Mouse (Mus musculus): ENCODE measurements around the gene Csf2ra.
"Not testable (repeated sequence)": the region's sequence is repeated elsewhere in the genome, so short reads cannot be mapped to it uniquely, and the experiment has no call there.

The Csf2ra gene

DNA sequence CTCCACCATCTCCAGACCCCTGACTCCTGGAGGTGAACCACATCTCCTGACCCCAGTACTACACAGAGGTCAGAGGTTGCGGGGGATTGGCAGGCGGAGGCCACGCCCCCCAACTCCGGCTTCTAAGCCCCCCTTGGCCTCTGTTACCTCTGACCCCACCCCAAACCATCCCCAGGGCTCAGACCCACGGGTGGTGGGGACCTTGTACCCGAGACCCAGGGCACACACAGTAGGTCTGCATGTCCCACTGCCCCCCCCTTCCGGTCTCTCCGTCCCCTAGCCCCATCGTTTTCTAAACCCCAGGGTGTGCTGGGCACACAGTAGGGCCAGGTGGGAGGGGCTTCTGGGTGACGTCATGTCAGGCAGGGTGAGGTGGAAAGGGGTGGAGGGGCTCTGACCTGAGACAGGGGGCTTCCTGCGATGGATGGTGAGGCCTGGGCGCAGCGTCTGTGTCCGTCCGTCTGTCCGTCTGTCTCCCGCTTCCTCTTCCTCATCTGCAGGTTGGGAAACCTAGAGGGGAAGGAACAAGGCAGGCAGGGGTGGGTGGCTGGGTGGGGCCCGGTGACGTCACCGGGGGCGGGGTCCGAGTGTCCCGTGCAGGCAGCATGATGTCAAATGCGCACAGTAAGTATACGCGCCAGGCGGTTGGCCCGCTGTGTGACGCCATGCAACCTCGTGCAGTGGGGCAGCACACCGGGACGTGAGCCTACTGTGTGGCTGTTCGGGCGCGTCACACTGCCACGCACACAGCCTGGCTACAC lies at the start of gene Csf2ra:
Csf2ra (minus strand) TSS at position 489 of the 761 bp plus-strand sequence.
- no peak for DNase-seq (ENCODE audit: low read depth)

DNA sequence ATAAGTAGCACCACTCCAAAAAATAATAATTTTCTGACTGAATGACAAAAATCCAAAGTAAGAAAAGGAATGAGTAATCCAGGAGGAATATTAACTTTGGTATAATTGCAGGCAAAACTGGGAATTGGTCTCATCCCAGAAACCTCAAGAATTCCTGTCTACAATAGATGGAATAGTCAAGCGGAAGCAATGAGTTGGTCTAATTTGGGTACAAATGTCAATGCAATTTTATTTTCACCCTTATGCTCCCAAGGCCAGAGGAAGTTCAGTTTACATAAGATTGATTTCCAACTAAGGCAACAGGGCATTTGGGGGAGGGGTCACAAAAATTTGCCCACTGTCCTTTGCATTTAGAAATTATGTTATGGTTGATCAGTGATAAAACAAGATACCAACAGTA lies 47.2 kb upstream of the Csf2ra start:
- no peak for DNase-seq (ENCODE audit: low read depth)

DNA sequence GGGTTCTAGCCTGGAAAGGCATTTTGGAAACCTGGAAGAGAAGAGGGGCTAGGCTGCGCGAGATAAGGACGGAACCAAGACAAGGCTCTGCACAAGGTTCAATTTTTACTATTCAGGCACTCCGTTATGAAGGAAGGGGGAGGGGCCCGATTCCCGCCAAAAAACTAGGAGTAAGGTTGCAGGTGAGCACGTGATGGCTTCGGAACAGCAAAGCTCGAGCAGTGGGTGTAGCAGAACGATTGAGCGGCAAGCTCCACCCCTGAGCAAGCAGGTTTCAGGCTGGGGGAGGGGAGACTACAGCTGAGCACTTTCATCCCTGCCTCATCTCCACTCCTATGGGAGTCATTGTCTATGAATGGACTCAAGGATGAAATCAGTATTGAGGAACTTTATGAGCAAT lies 40.9 kb upstream of the Csf2ra start:
- DNase-seq (ENCODE audit: low read depth): not testable (repeated sequence)

DNA sequence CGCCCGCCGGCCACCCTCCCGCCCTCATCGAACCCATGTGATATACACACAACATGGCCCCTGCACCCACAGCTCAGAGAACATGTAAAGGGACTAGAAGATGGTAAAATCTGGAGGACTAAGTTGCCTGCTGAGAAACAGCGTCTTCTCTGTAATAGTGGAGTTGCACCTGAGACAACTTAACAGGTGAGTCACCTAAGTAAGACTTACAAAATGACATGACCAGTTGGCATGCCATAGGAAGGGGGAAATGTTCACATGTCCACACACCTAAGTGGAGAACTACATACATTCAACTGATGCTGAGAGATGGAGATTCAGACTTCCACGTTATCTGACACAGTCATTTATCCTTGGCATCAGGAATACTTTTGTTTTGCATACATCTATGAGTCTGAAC lies 38.9 kb upstream of the Csf2ra start:
- DNase-seq (ENCODE audit: low read depth): no peak

DNA sequence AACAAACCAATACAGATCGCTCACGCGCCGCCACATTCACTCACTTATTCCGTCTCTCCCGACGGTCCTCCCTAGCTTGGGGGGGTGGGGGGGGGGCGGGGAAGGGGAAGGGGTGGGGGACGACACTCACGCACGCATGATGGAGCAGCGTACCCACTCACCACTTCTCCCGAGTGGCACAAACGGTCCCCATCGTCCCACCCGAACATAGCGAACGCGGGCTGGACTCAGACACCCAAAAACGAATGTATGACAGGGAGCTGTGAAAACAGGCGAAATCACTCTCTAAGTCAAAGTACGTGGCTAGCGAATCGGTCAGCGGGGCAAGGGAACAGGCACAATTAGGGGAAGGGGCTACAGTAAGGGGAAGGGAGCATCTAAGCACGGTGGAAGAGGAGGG lies 38.4 kb upstream of the Csf2ra start:
- no peak for DNase-seq (ENCODE audit: low read depth)

DNA sequence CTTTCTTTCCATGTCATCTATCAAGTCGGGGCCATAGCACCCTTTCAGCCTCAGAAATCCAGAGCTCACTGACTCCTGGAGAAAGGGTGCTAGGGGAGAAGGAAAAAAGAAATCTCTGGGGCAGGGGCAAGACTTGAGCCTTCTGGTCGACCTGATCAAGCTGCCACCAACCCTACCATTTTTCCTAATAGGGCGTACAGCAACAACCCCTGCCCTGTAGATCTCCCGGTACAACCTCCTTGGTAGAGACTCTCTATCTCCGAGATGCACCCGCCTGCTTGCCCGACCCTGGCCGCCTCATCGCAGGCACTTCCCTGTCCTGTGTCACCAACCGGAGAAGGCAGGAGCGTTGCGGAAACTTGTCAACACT lies 38.0 kb upstream of the Csf2ra start:
- DNase-seq (ENCODE audit: low read depth): no peak

DNA sequence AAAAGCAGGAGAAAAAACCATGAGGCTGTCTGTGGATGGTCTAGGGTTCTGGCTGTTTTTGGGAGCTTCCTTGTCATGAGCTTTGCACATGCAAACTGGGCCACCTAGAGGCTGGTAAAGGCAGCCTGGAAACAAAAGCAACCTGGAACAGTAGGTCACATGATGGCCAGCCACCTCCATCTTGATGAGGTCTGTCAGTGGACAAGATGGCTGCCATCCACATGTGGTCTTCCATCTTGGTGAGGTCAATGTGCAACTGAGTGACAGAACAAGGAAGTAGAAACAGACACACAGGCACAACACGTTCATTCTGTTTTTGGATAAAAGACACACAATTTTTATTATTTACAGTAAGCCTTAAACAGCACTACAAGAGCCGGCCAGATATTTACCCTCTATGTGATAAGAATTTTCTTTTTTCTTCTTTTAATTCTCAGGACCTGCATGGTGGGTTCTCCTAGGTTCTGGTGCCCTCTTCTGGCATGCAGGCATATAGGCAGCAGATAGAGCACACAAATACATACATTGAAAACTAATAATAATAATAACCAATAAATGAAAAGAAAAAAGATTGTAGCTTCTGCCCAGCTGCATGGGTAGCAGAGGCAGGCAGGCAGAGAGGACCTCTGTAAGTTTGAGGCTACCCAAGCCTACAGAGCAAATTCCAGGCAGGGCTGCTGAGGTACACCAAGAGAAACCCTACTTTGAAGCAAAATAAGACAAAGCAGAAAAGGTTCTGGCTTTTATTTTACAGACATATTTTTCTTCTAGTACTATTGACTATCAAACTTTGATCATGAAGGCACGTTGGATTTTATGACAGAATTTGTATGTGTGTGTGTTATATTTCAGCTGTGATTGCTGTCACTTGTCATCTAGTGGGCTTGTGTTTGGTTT lies 37.4 kb upstream of the Csf2ra start:
- DNase-seq (ENCODE audit: low read depth): peak; percentile 95

DNA sequence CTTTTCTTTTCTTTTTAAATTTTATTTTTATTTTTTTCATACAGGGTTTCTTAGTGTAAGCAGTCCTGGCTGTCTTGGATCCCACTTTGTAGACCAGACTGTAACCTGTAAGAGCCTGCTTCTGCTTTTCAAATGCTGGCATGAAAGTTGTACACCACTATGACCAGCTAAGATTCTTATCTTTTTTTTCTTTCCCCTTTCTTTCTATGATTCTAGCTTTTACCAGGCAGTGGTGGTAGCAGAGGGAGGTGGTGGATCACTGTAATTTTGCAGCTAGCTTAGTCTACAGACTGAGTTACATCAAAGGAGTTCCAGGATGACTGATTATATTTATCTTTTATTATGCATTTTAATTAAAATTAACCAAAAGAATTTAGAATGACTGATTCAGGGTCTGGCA lies 36.7 kb upstream of the Csf2ra start:
- no peak for DNase-seq (ENCODE audit: low read depth)

DNA sequence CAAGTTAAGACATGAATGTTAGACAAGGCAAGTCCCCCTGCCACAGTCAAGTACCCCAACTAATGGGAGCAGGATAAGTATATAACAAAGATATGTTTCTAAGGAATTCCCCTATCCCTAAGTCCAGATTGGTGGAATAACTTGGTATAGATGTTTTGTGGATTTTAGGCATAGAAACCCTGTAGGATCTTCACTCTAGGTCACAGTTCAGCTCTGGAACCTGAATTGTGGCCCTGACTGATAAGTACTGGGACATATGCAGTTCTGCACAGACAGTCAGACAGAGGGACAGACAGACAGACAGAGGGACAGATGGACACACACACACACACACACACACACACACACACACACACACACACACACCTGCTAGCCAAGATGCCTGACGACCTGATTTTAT lies 36.0 kb upstream of the Csf2ra start:
- no peak for DNase-seq (ENCODE audit: low read depth)

DNA sequence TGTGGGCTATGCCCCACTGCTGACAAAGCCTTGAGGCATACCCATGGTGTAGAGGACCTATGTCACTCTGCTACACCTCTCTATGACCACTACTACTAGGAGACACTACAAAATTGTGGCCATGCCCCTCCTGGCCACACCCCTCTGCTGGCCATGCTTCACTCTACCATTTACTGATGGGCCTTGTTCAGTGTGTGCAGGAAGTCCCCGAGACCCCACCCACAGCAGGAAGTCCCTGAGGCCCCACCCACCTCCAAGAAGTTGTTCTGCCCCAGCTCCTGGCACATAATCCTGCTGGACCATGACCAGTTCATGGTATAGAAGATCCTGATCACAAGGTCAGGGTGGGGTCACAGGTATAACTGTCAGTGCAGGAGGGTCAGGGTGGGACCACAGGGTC lies 33.0 kb upstream of the Csf2ra start:
- DNase-seq (ENCODE audit: low read depth): no peak

DNA sequence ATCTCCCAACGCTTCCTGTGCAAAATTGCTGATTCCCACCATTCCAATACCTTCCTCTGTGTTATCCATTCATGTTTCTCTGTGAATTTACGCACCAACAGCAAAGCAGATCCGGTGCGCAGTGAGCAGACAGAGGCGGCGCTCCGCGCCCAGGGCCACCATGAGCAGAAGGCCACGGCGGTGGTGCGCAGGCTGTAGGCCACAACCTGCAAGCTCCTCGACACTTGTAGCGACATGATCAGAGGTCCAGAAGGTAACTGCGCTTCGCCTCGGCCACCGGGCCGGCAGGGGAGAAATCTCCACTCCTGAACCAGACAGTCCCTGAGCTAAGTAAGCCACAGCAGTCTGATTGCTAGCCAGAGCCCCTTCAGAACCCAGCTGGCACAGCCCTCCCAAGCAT lies 29.5 kb upstream of the Csf2ra start:
- DNase-seq (ENCODE audit: low read depth): no peak

DNA sequence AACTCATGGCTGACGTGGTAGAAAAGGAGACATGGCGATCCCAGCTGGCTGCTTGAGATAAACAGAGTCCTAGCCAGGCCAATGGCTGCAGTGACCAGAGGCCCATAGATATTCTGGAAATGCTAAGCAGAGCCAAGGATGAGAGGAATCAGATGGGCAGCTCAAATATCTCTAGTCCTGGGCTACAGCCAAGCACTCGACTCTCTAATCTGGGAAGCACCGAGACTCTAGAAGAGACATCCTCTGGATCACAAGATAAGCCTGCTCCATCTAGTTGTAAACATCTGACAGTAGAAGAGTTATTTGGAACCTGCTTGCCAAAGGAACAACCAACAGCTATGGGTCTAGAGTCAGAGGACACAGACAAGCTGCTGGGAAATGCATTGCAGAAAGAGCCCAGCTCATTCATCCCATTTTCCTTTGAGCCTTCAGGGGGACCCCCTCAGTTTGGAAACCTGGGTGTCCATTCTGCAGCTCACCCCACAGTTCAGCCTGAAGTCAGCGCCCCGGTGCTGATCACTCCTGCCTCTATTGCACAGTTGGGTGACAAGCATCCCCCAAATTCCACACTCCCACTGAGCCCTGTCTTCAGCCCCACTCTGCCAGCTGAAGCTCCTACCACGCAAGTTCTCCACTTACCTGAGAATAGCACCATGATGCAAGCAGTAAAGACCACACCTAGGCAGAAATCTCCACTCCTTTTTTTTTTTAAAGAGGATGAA lies 28.1 kb upstream of the Csf2ra start:
- no peak for DNase-seq (ENCODE audit: low read depth)

DNA sequence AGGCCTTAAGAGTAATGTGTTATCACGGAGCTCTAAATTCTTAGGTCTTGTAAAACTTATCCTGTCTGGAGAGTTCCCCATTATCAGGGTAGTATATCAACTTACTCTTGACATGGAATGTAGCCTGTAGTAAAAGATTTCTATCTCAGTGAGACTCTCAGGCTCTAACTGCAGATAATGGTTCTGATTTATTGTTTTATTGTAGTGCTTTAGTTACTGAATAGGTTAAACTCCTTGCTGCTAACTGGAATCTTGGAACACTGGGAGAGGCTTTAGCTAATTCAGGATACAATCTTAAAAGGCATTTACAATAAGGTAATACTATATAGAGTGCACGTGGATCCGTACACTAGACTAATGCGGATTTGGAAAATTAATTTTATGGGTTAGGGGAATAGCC lies 19.1 kb upstream of the Csf2ra start:
- not testable (repeated sequence) for DNase-seq (ENCODE audit: low read depth)

DNA sequence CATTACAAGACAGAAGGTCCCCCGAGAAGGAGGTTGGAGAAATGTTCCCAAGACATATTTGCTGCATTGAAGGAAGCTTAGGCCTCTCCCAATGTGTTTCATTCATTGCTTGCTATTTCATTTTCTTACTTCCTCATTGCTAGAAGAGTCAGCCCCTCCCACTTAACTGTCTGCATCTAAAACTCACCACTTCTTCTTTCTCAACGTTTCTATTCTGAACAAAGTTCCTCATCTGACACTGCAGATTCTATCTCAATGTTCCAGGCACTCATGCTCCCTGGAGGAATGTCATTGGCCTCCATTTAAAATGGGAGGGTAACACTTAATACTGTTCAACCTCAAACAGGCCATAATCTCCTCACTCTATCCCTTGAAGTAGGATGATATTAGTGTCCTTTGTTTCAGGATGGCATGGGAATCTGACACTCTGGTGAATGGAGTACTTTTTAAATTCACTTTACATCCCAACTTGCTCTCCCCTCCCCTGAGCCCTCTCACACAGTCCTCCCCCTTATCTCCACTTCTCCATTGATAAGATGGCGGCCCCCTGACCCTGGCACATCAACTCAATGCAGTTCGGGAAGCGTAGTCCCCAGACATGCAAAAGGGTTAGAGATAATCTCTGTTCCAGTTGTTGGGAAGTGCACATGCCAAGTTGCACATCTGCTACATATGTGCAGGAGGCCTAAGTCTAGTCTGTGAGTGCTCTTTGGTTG lies 16.6 kb upstream of the Csf2ra start:
- no peak for DNase-seq (ENCODE audit: low read depth)

DNA sequence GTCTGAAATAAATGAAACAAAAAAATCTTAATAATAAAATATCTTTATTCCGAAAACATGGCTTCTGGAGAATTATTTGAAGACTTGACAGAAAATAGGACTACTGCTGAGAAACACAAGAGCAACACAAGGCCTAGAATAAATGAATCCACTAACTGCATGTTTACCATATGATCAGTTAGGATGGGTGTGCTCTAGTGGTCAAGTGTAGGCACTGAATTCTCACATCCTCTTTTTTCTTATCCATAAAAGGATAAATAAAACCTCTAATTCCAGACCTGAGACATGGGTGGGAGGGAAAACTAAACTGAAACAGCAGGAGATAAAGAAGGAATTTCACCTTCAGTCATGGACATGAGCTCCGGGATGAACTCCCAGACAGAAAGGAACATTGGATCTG lies 9.7 kb upstream of the Csf2ra start:
- no peak for DNase-seq (ENCODE audit: low read depth)

DNA sequence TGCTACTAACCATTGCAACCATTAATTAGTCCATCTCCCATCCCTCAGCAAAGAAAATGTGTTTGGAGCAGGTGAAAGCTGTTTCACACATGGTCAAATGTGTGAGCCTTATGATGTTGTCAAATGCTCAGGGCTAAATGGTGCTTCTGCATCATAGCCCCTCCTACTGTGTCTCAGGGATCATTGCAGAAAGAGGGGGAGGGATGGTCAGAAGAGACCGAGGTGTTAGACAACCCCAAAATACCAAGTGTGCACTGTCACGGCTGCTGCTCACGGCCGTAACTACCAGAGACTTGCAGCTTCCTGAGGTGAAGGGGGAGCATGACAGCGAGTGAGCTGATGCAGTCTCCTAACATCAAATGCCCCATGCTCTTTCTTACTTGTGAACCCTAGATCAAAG lies 6.3 kb upstream of the Csf2ra start:
- DNase-seq (ENCODE audit: low read depth): no peak

DNA sequence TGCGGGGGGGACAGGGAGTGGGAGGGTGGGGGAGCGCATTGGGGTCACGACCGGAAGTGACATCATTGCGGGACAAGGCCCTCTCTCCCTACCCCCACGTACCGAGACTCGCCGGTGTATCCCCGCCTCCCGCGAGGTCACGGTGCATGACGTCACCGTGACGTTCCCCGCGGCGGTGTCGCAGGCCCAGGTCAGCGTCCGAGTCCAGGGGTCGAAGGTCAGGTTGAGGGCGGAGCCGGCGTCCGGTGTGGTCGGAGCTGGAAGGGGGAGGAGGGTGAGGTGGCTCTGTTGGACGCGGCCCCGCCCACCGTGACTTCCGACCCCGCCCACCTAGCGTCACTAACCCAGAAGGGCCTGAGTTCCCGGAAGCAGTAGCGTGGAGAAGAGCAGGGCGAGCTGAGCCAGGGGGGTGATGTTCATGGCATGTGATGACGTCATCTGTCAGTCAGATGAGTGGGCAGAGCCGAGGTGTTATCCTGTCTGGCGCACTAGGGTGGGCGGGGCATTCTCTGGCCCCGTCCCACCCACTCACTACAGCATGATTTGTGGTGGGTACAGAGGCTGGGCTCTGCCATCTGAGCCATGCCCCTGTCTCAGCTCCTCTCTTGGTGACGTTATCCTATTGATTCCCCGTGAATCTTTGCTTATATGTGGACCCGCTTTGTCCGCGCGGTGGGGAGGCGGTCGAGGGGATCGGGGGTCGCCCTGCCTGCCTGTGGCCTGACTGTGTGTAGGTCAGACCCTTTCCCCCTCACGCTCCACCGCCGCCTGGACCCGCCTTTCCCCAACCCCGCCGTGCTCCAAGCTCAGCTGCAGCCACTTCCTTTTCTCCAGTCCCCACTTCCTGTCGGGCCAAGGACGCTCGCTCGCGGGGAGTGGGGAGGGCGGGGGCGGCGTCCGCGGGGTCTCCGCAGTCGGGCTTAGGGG lies 1.0 kb downstream of the Csf2ra start:
- peak; percentile 90 for DNase-seq (ENCODE audit: low read depth)

DNA sequence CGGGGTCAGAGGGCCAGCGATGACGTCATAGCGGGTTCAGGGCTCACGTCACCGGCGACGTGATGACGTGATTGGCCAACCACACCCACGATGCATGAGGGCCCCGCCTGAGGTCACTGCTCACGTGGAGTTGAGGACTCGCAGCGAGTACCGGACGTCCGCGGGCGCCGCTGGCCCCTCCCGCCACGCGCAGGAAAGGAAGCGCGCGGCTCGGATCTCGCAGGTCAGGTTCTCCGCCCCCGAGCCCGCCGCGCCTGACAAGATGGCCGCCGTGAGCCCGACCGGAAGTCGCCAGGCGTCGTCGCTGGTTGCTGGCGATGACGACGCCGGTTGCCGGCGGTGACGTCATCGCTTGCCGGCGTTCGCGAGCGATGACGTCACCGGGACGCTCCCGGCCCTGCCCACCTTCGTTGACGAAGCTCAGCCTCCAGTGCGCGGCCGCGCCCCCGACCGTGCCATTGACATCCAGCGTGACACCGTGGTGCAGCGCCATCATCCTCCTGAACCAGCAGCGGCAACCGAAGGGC lies 1.8 kb downstream of the Csf2ra start:
- DNase-seq (ENCODE audit: low read depth): peak; percentile 58

DNA sequence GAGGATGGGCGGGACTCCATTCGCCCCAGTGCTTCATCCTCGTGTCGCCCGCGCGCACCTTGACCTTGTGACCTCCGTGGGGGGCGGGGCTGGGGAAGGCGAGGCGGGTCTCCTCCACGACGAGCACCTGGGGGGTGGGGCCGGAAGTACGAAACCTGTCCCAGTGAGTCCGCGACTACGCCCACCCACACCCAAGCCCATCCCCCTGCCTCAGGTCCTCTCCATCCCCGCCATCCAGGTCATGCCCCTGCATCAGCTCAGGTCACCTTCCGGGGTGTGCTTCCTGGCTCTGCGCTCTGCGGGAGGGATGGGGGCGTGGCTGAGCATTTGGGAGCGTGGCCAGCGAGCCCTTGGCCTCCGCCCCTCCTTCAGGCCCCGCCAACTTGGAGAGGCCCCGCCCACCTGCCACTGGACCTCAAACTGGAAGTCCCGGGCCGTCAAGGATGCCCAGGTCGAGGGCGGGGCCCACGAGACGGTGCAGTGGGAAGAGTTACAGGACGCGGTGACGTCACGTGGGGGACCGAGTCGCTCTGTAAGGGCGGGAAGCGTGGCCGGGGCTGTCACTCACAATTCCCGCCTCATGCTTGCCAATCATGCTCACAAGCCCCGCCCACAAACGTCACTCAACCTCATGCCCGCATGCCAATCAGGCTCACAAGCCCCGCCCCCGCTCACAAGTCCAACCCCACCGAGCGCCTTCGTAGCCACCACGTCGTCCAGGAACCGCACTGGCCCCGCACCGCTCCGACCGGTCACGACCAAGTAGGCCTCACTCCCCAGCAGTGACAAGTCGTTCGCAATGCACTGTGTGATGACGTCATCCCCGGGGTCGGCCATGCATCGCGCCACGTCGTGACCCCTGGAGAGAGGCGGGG lies 2.5 kb downstream of the Csf2ra start:
- peak; percentile 84 for DNase-seq (ENCODE audit: low read depth)
